Mouse (Mus musculus) hindlimb bud, embryonic 11.5 days (tissue): ENCODE results near the gene Sypl.
"Not testable (repeated sequence)": the region's sequence is repeated elsewhere in the genome, so short reads cannot be mapped to it uniquely, and the experiment has no call there.

Source experiments
- DNase-seq: peaks from one replicate; pipeline ENCODE4 v3.0.0-alpha.2; 2012; ENCODE audit warnings: low read depth, low spot score; ENCODE audit errors: extremely low spot score

Gene Sypl

GRCm38 (mm10) chr12:32943347-32943746, 10.3 kb upstream of the Sypl start:
- DNase-seq: no peak

- DNase-seq: no peak
These were observed 9.7 kb upstream of the Sypl start for GRCm38 (mm10) chr12:32943951-32944350.

GRCm38 (mm10) chr12:32944884-32945454, 8.7 kb upstream of the Sypl start:
- no peak for DNase-seq

DNA sequence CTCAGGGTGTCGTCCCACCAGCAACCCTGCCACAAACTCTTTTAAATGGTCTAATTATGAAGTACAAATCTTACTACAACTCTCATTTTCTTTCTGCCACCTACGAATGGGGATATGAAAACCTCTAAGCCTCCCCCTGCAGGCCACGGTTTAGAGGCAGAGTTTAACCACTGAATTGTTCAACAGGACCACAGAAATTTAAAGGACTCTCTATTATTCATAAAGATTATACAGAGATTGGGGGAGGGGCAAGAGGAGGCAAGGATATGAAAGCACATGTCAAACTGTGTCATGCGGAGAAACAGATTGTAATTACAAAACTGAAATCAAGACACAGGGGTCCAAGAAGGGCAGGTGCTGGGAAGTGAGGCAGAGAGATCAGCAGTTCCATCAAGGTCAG, 7.3 kb upstream of the Sypl start:
- no peak for DNase-seq

DNA sequence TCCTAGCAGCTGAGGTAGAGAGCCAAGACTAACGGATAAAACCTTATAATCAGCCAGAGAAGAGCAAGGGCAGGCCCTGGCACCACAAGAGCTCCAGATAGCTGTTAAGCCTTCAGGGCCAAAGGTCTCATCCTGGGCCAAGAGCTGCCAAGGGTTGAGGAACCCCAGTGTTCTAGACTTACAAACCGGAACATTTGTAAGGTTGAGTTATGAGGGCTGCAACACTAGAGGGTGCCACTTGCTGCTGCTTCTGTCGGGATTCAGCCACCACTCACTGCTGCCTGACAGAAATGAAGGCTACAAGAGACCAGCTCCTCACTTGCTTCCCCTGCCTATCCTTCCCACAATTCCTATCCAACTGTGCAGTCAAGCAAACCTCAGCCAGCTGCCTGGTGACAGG, 1.3 kb upstream of the Sypl start:
- DNase-seq: no peak

DNA sequence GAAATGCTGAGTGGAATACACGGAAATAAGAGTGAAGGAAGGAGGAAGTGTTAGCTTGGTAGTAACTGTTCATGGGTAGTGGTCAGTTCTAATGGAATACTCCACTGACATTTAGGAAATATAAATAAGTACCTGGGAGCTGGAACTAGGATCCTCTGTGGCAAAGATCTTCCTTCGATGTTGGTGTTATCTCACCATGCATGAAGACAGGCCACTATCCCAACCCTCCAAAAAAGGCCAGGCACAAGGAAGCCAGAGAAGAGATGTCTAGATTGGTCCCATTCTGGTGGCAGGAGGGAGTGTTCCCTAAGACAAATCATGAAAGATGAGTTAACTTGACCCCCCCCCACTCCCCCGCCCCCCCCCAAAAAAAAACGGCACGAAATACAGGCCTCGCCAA, 625 bp upstream of the Sypl start:
- DNase-seq: no peak

- DNase-seq: peak; percentile 10
These were observed 728 bp downstream of the Sypl start for GRCm38 (mm10) chr12:32954216-32955021.

DNA sequence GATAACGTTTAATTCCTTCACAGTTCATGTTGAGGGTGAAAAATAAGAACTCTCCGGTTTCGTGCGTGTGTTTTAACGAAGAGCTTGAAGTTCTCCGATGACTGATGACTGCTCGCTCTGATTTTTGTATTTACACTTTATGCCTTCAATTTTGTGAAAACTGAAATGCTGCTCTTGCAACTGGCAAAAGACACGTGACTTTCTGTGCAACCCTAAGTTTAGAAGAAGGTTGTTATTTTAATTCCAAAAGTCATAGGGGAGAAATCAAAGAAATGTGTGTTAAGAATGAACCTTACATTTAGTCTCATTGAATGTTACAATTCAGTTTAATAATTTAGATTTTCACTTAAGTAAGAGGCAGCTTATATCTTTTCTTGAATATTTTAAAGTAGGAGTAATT, 1.3 kb downstream of the Sypl start:
- DNase-seq: no peak

DNA sequence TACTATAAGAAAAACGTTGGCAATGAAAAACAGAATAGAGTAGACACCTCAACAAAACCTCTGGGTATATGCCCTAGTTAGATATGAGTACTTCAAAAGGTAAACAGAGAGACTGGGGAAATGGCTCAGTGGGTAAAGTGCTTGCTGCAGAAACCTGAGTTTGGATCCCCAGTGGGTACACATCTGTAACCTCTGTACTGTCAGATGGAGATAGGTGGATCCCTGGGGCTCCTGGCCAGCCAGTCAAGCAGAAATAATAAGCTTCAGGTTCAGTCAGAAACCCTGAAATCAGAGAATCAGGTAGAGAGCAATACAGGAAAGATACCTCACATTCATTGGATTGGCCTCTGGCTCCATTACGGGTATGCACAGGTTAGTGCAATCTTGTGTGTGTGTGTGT, 3.5 kb downstream of the Sypl start:
- no peak for DNase-seq

- DNase-seq: no peak
These were observed 8.4 kb downstream of the Sypl start for GRCm38 (mm10) chr12:32962132-32962531.

DNA sequence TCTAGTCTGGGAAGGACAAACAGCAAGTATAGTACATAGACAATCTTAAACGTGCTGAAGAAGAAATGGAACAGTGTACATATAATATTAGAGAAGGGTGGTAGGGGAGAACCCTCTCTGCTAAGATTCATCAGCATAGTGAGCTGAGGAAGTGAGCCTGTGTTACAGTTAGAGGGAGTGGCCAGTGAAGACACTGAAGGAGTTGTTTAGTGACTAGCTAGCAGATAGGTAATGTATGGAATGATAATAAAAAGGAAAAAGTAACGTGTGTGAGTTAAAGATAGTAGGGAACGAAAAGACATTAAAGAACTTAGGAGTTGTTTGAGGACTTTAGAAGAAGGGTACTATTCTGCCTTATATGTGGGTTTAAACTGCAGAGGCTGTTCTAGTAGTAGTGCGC, 10.2 kb downstream of the Sypl start:
- DNase-seq: no peak

- DNase-seq: no peak
These were observed 18.6 kb downstream of the Sypl start for GRCm38 (mm10) chr12:32972287-32972686.

GRCm38 (mm10) chr12:32974893-32975292, 21.2 kb downstream of the Sypl start:
- DNase-seq: no peak

- DNase-seq: no peak
These were observed 21.8 kb downstream of the Sypl start for GRCm38 (mm10) chr12:32975501-32975900.

- DNase-seq: no peak
These were observed 28.9 kb downstream of the Sypl start for GRCm38 (mm10) chr12:32982631-32983030.

DNA sequence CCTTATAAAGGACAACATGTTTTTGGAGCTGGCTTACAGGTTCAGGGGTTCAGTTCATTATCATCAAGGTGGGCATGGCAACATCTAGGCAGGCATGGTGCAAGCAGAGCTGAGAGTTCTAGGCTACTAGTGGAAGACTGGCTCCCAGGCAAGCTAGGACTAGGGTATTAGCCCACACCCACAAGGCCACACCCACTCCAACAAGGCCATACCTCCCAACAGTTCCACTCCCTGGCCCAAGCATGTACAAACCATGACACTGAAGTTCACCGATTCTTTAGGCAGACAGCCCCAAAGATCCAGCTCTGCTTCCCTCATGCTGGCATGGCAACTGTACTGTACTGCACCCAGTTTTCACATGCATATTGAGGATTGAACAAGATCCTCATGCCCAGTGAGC, 29.4 kb downstream of the Sypl start:
- DNase-seq: no peak

- DNase-seq: no peak
These were observed 32.6 kb downstream of the Sypl start for GRCm38 (mm10) chr12:32986284-32986683.

DNA sequence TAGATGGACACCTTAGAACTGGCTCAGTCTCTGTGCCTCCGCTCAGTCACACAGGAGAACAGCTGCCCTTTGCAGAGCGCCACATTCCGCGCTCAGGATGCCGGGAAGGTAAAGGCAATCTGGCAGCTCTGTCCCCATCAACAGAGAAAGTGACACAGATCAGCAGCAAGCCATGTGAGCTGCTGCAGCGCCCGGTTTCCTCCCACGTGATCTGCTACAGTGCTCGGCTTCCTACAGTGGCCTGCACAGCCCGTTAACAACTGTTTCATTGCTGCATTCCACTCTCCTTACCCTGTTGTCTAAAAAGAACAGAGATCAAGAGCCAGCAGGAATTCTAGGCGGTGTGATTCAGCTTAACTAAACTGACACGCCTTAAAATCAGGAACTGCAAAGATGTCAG, 36.0 kb downstream of the Sypl start:
- DNase-seq: no peak

GRCm38 (mm10) chr12:32994081-32994480, 40.4 kb downstream of the Sypl start:
- DNase-seq: no peak

GRCm38 (mm10) chr12:32995081-32995834, 41.6 kb downstream of the Sypl start:
- no peak for DNase-seq

- DNase-seq: no peak
These were observed 45.1 kb downstream of the Sypl start for GRCm38 (mm10) chr12:32998766-32999165.

- DNase-seq: not testable (repeated sequence)
These were observed 46.1 kb downstream of the Sypl start for GRCm38 (mm10) chr12:32999778-33000177.
